Mouse (Mus musculus) brain, embryonic 14.5 days (tissue): ENCODE data around the gene Hoxa10. TPM values are rescaled to one million over a fixed set of nuclear protein-coding genes. Genes with fewer than 3 reads are reported as not detected.

Experiments used
- DNase-seq: peaks from one replicate; pipeline ENCODE4 v3.0.0-alpha.2; 2011; ENCODE audit warnings: low read depth
- CTCF ChIP-seq: fragments of 200-500 bp; IDR thresholded peaks from 2 replicates; pipeline ENCODE4 v1.5.1; 2012; ENCODE audit warnings: inconsistent platforms, mild to moderate bottlenecking, moderate library complexity, borderline replicate concordance; ENCODE audit not compliant: insufficient read depth, insufficient read length; ENCODE audit errors: extremely low read depth
- POLR2A ChIP-seq: fragments of 200-500 bp; IDR thresholded peaks from 2 replicates; pipeline ENCODE4 v1.6.1; 2012; ENCODE audit warnings: mild to moderate bottlenecking, inconsistent platforms, borderline replicate concordance; ENCODE audit not compliant: poor library complexity, insufficient read depth, insufficient read length, severe bottlenecking; ENCODE audit errors: extremely low read depth
- polyA plus RNA-seq: library from polyadenylated mRNA; depleted of rRNA; stranded (reverse); fragments of >200 nt; gene quantifications from 2 replicates; pipeline ENCODE4 v1.2.3, GENCODE M21; 2012

Hoxa10 gene
- polyA plus RNA-seq, 1 experiment: 0.08 TPM

- TF ChIP-seq POLR2A: no peak
- TF ChIP-seq CTCF: no peak
- DNase-seq: no peak
Measured at GRCm38 (mm10) chr6:52224895-52225611, 15.6 kb downstream of the Hoxa10 start.

GRCm38 (mm10) chr6:52223939-52224760 lies 16.5 kb downstream of the Hoxa10 start:
- no peak for TF ChIP-seq CTCF
- no peak for TF ChIP-seq POLR2A
- DNase-seq: no peak

DNA sequence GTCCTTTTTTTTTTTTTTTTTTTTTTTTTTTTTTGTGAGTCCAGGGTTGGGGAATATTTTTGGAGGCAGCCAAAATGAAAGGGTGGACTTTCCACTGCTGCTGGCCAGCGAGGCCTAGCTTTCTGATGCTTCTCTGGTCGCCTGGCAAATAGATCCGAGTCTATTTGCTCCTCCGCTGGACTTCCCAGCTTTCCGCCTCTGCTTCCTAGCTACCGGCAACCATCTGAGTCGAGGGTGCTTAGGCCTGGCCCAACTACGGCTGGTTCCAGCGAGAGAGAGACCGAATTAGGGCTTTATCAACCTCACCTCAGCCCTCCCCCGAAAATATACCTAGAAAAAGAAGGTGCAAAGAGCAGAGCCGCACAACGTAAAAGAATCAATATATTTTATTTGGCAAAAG lies 17.9 kb downstream of the Hoxa10 start:
- TF ChIP-seq POLR2A (no peak), CTCF (no peak)
- DNase-seq: no peak

DNA sequence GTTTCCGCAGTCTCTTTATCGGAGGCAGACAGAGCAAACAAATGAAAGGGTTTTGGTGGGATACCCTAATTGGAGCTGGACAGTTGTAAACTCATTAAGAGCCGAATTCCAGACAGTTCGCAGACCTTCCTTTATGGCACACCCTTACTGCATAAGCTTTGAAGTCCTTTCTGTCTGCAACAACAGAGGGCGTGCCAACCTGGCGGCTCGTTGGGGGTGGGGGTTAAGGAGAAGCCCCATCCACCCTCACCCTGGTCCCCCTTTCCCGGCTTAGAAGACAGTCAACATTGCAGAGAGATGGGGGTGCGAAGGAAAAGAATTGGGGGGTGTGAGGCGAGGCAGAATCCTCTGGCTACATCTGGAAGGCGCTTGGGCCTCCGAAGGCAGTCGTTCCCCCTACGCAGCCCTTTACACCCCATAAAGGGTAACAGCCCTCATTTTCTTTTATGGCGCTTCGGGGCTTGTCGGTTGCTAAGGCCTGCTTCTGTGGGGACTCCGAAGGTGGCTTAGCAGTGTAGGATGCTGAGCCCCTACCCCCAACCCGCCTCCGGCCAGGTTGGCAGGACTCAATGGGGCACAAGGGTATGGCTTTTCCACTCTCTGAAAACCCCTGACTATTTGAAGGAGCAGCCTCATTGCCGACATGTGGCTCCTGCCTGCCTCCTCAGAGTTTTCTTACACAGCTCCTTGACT lies 18.5 kb downstream of the Hoxa10 start:
- no peak for TF ChIP-seq CTCF
- DNase-seq: no peak

DNA sequence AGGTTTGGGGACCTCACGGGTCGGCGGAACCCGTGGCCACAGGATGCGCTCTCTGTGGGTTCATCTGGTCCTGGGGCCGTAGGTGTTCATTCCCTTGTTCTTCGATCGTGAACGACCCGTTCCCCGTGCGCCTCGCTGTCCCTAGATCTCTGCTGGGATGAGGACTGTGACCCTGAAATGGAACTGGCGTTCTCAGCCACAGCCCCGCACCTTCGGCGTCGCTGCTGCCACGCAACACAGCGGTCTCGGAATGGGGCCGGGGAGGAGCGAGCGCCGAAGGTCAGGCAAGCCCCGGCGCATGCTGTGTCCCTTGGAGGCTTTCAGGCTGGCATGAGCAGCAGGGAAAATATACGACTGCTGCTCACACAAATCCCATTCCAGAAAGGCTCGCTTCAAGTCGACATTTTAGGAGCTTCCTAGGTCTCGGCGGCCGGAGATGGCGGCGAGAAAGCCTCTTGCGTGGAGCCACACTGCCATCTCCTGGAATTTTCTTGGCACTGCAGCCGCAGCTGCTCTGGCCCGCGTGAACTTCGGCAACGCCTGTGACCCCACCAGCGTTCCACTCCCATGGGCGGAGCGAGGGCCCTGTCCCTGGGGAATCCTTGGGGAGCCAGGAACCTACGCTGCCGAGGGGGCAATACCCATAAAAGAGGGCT lies 19.2 kb downstream of the Hoxa10 start, which contains the start of gene Hoxa7:
Gene Hoxa7, minus strand, starts transcription at position 518 of the 656 bp plus-strand sequence.
- TF ChIP-seq POLR2A (no peak), CTCF (peak; percentile 97)

DNA sequence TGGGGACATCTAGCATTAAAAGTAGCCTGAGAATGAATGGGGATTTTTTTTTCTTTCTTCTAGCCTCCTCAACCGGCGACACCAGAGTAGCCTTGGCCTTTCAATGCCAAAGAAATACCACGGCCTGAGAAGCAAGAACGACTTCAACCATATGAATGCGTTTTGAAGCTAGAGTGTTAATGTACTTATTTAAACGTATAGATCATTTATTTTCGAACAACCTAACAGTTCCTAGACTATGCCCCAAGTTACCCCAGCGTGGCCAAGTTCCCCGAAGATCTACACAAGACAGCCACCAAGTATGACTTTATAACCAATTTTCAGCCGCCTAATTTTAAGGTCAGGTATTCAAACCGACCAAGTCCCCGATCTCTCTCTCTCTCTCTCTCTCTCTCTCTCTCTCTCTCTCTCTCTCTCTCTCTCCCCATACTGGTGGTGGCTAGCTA lies 19.8 kb downstream of the Hoxa10 start:
- no peak for DNase-seq

More for the DNA sequence above, 19.2 kb downstream of the Hoxa10 start, which contains the start of gene Hoxa7:
- DNase-seq: peak; percentile 91

DNA sequence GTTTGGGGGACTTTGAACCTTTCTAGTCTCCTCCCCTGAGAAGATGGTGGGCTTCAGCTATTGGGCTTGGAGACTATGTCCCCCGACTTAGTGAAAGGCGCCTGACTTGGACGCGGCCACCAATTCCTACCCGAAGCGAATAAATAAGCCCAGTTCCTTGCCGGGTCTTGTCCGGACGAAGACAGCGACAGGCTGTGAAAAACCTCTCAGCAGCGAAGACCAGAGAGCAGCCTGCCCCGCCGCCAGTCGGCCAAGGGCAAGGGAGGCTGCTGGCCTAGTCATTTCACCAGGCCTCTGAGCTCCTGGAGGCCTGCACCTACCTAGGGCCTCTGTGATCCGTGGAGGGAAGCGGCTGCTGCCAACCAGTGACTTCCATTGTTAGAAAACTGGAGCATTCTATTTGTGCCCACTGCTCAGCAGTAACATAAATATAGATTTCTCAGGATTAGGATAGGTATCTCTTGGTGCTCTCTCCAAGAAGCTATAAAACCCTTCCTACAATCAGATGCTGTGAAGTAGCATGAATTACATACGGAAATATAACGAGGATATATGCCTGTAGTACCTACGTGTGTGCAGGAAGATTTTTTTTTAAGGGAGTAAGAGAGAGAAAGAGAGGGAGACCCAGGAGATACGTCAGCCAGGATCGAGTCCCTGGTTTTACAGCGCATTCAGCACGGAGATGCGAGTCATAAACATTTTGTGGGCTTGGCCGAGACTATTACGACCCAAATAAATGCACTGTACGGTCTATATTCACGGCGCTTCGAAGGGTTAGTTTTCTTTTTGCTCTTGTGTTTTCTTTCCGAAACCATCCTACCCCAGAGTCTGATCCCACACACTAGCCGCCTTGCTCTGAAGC lies 20.4 kb downstream of the Hoxa10 start:
- no peak for TF ChIP-seq CTCF
- no peak for TF ChIP-seq POLR2A

More for the DNA sequence above, 19.8 kb downstream of the Hoxa10 start:
- no peak for TF ChIP-seq CTCF
- no peak for TF ChIP-seq POLR2A

DNA sequence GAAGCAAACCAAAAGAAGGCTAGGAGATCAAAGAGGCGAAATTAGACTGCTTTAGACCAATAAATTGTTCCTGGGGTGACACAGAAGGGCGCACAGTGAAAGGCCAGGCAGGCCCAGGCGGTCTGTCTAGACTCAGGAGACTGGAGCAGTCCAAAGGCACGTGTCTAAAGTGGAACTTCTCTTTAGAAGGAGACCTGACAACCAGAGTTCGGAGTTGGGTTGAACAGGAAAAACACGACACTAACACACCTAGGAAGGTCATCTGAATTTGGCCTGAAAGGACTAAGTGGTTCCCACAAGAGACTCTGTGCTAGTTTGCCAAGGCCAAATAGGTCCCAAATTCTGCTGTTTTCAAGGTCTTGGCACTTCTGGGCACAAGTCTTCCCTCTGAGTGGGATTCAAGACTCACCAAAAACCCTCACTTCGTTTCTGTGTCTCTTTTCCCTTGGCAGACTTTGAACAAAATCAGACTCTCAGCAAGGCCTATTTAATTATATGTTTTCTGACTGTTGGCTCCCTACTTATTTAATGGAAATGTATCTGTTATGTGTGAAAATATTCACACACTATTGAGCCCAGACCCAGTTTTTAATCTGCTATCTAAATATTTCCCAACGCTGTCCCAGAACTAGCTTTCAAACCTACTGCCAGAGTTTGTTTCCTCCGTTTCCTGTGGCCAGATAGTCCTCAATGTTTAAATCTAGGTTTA lies 21.3 kb downstream of the Hoxa10 start:
- DNase-seq: no peak
- TF ChIP-seq POLR2A (no peak), CTCF (no peak)

More for the DNA sequence above, 20.4 kb downstream of the Hoxa10 start:
- no peak for DNase-seq

DNA sequence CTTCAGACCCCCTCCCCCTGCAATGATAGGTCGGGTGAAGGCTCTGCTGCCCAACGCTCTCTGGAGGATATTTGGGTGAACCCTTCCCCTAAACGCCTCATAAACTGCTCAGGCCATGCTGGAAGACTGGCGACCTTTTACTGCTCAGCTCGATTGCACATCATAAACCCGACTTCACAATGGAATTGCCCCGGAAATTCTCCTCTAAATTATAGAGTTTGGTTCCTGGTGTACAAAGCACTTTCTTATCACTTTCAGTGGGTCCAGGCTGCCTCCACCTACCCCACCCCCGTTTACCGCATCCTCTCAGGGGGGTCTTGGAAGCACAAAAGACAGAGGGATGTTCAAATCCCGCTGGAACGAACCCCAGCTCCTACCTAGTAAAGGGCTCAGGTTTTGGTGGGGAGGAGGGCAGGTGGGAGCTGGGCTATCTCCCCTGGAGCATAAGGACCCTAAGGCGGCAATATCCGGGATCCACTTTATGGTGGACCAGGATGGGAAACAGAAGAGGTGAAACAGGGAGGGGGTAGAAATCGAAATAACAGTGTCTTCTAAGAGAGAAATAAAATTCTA lies 21.9 kb downstream of the Hoxa10 start:
- no peak for TF ChIP-seq POLR2A
- TF ChIP-seq CTCF: no peak
- no peak for DNase-seq

- TF ChIP-seq POLR2A (no peak), CTCF (no peak)
- no peak for DNase-seq
Measured at GRCm38 (mm10) chr6:52217895-52218642, 22.6 kb downstream of the Hoxa10 start.
